Mouse (Mus musculus) cerebellum, adult 8-10 months (tissue): ENCODE results near the gene Mgat5b.
A peak's percentile ranks its signal among the peaks of the same experiment; 100 is the strongest.

ENCODE experiments used
- DNase-seq: peaks from one replicate; pipeline ENCODE4 v3.0.0; 2022

Mgat5b gene

GRCm38 (mm10) chr11:116985504-116986385 lies 67.1 kb downstream of the Mgat5b start:
- no peak for DNase-seq

DNA sequence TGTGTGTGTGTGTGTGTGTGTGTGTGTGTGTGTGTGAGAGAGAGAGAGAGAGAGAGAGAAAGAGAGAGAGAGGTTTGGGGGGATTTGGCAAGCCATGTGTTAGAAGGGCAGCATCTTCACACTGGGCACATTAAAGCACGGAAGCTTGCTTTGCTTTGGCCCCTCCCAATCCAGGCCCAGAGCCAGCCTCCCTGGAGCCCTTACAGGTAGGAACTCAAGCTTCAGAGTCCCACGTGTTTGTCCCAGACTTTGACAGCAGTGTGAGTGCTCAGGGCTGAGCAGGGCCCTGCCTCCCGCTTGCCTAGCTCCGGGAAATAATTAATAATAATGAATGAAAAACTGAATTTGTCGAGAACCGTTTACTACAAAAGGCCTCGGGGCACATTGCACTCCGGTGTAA lies 69.5 kb downstream of the Mgat5b start:
- DNase-seq: no peak

- no peak for DNase-seq
Measured at GRCm38 (mm10) chr11:116990231-116990630, 71.6 kb downstream of the Mgat5b start.

- no peak for DNase-seq
Measured at GRCm38 (mm10) chr11:116991410-116991809, 72.7 kb downstream of the Mgat5b start.

GRCm38 (mm10) chr11:116991964-116992363 lies 73.3 kb downstream of the Mgat5b start:
- no peak for DNase-seq

DNA sequence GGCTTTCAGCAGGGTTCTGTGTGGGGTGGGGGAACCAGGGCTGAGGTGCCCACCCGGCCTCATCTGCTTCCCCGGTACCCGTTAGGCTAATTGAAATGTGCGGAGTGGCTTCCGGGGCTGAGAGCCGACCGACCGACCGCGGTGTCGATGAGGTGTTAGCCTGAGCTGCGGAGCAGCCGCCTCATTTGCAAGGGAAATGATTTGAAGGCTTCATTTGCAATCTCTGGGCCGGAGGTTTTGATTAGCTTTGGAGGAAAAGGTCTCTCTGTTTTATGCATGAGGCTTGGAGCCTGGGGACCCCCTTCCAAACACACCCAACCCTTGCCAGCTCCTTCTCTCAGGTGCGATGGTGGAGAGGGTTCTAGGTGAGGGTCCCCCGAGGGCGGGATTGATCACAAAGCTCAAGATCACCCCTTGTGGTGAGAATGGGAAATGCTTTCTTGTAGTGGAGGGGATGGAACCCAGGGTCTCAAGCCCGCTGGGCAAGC lies 75.5 kb downstream of the Mgat5b start:
- peak; percentile 37 for DNase-seq

GRCm38 (mm10) chr11:116996976-116997375 lies 78.3 kb downstream of the Mgat5b start:
- DNase-seq: no peak

GRCm38 (mm10) chr11:116998935-116999334 lies 80.3 kb downstream of the Mgat5b start:
- no peak for DNase-seq

DNA sequence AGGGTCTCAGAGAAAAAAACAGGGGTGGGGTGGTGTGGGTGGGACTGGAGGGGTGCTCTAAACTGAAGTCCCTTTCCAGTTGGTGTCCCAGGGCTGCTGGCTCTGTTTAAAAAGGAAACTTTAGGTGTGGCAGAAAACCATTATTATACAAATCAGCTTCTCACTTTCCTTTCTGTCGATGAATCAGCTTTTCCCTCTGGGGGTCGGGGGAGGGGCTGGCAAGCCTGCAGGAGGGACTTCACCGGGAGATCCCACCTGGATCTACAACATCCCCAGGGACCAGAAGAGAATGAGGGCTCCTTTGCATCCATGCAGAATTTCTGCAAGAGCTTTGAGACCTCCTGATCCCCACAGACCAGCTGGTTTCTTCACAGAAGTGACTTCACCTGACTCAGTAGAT lies 81.6 kb downstream of the Mgat5b start:
- no peak for DNase-seq

- DNase-seq: no peak
Measured at GRCm38 (mm10) chr11:117001789-117002188, 83.1 kb downstream of the Mgat5b start.

GRCm38 (mm10) chr11:117003503-117003902 lies 84.8 kb downstream of the Mgat5b start:
- no peak for DNase-seq

GRCm38 (mm10) chr11:117004277-117004676 lies 85.6 kb downstream of the Mgat5b start:
- no peak for DNase-seq

DNA sequence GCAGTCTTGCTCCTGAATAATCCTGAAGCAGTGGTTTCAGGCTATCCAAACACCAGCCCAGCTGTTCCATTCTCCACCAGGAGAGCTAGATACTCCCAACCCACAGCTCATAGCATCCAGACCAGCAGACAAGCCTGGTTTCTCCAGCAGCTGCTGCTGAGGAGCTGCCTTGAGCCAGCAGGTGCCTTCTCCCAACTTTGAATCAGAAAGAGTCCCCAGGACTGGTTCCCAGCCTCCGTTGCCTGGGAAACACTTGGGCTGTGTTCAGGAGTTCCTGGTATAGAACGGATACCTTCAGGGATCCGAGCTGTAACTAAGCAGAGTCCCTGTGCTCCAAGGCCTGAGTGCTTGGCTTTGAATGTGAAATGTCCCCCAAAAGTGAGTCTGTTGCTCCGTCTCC lies 98.8 kb downstream of the Mgat5b start:
- no peak for DNase-seq

- DNase-seq: peak; percentile 56
Measured at GRCm38 (mm10) chr11:117018410-117018809, 99.7 kb downstream of the Mgat5b start.

GRCm38 (mm10) chr11:117021026-117021425 lies 102.4 kb downstream of the Mgat5b start:
- DNase-seq: no peak

DNA sequence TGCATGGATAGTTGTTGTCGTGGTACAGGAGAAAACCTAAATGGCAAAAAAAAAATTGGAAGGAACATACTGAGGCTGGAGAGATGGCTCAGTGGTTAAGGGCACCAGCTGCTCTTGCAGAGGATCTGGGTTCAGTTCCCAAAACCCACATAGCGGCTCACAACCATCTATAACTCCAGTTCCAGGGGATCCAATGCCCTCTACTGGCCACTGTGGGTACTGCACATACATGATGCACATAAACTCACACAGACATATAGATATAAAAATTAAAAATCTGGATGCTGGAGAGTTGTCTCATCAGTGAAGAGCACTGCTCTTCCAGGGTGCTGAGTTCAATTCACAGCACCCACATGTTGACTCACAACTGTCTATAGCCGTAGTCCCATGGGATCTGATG lies 104.9 kb downstream of the Mgat5b start:
- no peak for DNase-seq

DNA sequence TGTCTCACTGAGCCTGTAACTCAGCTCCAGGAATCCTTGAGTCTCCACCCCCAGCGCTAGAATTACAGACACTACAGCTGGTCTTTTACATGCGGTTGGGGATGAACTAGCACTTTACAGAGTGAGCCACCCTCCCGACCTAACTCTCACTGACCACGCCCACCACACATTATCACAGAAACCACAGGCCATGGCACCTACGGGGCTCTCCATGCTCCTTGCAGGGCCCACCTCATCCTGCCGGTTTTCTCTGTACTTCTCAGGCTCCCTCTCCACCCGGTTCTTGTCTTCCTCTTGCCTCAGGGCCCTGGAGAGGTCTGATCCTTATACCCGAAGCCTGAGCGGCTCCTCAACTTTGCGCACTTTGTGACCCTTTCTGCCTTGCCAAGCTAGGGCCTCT lies 109.0 kb downstream of the Mgat5b start:
- DNase-seq: no peak

- no peak for DNase-seq
Measured at GRCm38 (mm10) chr11:117028861-117029568, 110.4 kb downstream of the Mgat5b start.

- DNase-seq: no peak
Measured at GRCm38 (mm10) chr11:117029569-117029955, 110.9 kb downstream of the Mgat5b start.

GRCm38 (mm10) chr11:117030018-117030417 lies 111.4 kb downstream of the Mgat5b start:
- no peak for DNase-seq

DNA sequence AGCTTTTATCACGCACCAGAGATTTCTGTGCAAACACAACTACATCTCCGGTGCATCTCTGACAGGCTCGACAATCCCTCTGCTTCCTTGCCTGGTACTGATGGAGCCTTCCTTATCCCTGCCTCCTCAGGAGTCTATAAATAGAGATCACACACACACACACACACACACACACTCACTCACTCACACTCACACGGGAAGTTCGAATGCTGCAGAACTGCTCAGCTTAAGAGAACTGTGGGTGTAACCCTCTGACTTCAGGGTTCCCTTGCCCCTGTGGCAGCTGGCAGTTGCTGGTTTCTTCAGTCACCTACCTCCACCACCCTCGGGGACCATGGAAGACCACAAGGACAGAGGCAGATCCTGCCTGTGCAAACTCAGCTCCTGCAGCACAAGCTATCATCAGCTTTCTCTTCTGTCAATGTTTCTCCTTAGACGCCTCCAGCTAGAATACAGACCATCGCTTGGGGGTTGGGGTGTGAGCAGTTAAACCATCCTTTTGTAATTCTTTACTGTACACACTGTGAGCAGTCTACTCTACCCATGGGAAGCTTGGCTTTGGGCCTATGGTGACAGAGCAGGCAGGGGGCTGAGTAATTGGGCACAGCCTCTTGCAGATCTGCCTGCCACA lies 111.9 kb downstream of the Mgat5b start:
- DNase-seq: no peak

GRCm38 (mm10) chr11:117031249-117031648 lies 112.6 kb downstream of the Mgat5b start:
- DNase-seq: no peak

DNA sequence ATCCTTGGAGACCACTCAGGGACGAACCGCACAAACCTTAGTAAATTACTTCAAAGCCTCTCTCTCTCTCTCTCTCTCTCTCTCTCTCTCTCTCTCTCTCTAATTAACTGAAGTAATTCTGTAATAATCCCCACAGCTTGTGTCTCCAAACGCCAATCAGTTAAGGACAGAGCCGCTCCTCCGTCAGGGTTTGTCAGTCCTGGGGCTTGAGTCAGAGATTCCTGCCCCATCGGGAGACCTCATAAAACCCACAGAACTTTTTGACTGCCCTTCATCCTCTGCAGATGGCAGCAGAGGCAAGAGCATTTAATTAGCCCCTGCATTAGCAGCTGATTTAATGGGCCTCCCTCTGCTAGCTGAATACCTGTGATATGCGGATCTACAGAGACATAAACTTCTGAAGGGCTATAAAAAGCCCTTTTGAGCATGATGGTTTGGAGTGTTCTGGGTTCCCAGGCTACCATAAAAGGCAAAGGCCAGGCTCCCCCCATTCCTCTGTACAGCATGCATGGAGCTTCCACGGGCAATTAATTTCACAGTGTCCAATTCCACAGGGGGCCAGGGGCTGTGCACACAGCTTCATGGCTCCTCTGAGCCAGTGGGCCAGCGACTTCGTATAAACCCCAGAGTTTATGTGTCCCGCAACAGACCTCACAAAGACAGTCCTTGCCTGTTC lies 117.1 kb downstream of the Mgat5b start:
- DNase-seq: no peak
